Mouse (Mus musculus): ENCODE results near the gene Tmem14c.

DNA sequence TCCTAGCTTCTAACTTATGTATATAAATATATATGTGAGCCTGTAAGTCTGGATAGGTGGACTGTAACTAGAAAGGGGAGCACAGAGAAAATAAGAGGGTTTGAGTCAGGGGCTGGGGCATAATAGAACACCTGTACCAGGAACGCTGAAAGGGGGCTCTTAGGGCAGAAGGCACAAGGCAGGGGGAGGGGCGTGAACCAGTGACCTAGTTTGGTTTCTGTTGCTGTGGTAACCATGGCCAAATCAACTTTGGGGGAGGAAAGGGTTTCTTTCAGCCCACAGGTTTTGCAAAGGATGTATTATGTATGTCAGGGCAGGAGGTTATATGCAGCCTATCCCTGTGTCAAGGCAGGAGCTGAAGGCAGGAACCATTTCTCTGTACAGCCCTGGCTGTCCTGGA is 44.3 kb upstream of the Tmem14c start:
- TF ChIP-seq CTCF (IDR thresholded peaks at IDR 0.05; ENCODE audit: control insufficient read depth, insufficient read depth, insufficient replicate concordance, low read depth, low read length) (no peak), POLR2A (IDR thresholded peaks at IDR 0.05; ENCODE audit: control insufficient read depth, low read depth, low read length) (no peak)
